Mouse (Mus musculus): ENCODE results near the gene Lamb3. TPM values are rescaled to one million over a fixed set of nuclear protein-coding genes. Genes with fewer than 3 reads are reported as not detected.
"Not testable (repeated sequence)": the region's sequence is repeated elsewhere in the genome, so short reads cannot be mapped to it uniquely, and the experiment has no call there.

Gene Lamb3
- total RNA-seq, 2 experiments from 2014 or later = 0.80 to 1.4 TPM

- no peak for DNase-seq
- intact Hi-C loops (cut with DNase I; ENCODE audit: low total_unique reads) = no loop called here
These were observed 30.9 kb downstream of the Lamb3 start for GRCm38 (mm10) chr1:193238426-193238825.

- intact Hi-C loops (cut with DNase I; ENCODE audit: low total_unique reads) = no loop called here
- DNase-seq = no peak
These were observed 33.9 kb downstream of the Lamb3 start for GRCm38 (mm10) chr1:193241436-193241835.

DNA sequence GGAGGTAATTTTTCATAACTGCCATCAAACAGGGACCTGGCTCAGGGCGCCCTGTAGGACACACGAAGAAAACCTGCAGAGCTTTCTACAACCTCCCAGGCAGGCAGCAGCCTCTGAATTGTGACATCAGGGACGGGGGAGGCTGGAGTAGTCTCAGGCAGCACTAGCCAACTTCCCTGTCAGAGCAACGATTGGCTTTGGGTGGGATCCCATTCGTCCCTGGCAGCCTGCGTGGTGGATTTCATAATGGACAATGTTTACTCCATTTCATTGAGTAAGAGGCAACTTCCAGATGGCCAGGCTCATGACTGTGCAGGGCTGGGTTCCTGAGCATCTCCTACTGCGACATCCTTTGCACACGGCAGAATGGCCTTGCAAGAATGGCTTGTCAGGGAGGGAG lies 34.7 kb downstream of the Lamb3 start:
- intact Hi-C loops (cut with DNase I; ENCODE audit: low total_unique reads) = no loop called here
- peak; percentile 85 for DNase-seq

DNA sequence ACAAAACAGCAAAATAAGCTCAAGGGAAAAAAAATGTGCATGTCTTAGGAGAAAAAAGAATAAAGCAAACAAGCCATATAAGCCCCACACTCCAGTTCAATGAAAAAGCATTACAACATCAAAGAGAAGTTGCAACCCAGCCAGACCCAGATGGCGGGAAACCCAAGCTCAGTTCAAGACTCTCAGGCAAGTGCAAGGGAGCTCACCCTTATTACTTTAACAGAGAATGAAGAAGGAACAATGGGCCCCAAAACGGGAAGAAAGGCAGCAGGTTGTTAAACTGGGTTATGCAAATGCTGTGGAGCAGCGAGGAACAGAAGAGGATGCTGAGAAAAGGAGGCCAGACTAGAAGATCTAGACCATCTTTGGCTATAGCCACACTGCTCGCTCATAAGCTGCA lies 35.4 kb downstream of the Lamb3 start:
- intact Hi-C loops (cut with DNase I; ENCODE audit: low total_unique reads) = no loop called here
- DNase-seq = no peak

GRCm38 (mm10) chr1:193243571-193244193 lies 36.2 kb downstream of the Lamb3 start:
- intact Hi-C loops (cut with DNase I; ENCODE audit: low total_unique reads) = no loop called here
- DNase-seq = no peak

GRCm38 (mm10) chr1:193244235-193244634 lies 36.7 kb downstream of the Lamb3 start:
- no peak for DNase-seq
- intact Hi-C loops (cut with DNase I; ENCODE audit: low total_unique reads) = no loop called here

DNA sequence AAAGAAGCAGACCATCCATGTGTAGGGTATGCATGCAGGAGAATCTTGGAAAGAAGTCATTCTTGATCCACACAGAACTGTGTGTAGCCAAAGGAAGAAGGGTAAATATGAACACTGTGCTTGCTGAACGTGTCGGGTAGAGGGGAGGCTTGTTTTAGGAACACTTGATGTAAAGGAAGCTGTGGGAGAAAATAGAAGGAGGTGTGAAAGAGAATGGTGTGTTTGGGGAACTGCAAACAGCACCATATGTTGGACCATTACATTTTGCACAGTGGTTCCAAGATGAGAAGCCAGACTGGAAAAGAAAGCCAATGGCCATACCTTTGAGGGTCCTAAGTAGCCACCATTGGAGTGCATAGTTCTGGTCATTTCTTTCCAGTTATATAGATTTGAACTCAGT lies 42.5 kb downstream of the Lamb3 start:
- intact Hi-C loops (cut with DNase I; ENCODE audit: low total_unique reads) = no loop called here
- DNase-seq = no peak

DNA sequence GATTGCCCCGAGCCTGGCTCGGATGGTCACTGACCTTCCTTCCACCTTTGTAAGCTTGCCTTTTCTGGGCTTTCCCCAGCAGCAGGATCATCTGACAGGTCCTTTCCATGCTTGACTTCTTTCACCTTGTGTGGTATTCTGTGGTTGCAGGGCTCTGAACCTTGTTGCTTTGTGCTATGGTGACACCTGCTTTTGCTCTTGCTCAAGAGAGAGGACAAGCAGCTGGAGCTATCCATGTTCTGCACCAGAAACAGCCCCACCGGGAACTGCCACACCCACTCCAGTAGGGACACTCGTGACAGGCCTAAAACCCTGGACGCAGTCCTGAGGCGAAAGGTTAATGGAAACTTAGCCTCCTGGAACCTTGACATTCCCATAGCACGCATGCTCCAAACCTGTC lies 43.9 kb downstream of the Lamb3 start:
- intact Hi-C loops (cut with DNase I; ENCODE audit: low total_unique reads) = no loop called here
- DNase-seq = no peak

DNA sequence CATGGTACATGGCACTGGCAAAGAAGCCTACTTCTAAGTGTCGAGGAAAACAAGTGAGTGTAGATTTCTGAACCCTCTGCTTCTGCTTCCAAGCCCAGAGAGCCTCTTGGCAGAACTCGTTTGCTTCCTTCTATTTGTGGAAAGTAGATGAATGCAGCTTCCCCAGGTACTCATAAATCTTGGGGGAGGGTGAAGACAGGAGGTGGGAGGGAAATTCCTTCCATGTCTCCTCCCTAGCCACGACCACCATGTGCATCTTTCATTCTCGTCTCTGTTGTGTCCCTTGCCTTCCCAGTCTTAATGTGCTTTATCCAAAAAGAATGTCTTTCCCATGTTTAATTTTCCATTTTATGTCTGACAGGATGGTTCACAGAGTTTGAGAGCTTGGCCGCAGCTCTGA lies 45.1 kb downstream of the Lamb3 start:
- DNase-seq = no peak
- intact Hi-C loops (cut with DNase I; ENCODE audit: low total_unique reads) = no loop called here

GRCm38 (mm10) chr1:193253895-193254294 lies 46.4 kb downstream of the Lamb3 start:
- intact Hi-C loops (cut with DNase I; ENCODE audit: low total_unique reads); DNase-seq: not testable (repeated sequence)

- intact Hi-C loops (cut with DNase I; ENCODE audit: low total_unique reads) = loop anchor here (1.0 to 5.0 kb wide), 2 partner anchors 72 to 117 kb away; partner anchors contain the start of gene Camk1g
- no peak for DNase-seq
These were observed 47.5 kb downstream of the Lamb3 start for GRCm38 (mm10) chr1:193255032-193255431.

DNA sequence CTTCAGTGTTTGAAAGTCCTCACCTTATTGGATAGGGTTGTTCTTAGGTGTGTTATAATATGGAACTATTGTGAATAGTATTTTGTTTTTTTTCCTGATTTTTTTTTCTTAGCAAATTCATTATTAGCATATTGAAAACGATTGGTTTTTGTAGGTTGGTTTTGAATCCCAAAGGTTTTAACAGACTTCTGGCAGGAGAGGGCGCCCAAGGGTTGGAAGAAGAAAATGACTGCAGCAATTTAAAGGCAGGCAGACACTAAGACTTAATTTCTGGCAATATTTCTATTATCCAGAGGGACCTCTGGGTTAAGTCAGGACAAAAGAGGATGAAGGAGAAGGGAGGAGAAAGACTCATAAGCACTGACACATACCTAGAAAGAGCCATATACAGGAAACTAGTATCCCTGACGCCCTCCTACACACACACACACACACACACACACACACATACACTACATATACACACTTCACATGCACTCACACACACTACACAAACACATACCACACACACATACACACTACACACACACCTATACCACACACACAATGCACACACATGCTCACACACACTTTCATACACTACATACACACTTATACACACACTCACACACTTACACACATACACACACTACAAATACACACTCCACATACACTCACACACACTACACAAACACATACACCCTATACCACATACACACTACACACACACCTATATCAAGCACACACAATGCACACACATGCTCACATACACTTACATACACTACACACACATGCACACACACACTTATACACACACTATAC lies 48.2 kb downstream of the Lamb3 start:
- intact Hi-C loops (cut with DNase I; ENCODE audit: low total_unique reads) = loop anchor here (1.0 to 5.0 kb wide), 2 partner anchors 72 to 117 kb away; partner anchors contain the start of gene Camk1g

DNA sequence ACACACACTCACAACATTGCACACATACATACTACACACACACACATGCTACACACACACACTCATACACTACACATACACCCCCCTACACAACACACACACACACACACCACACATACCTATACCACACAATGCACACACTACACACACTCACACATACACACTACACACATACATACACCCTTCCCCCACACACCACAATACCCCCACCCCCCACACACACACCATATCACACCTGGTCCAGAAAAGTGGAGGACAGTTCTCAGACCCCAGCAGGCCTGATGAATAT lies 48.7 kb downstream of the Lamb3 start:
- no peak for DNase-seq
- intact Hi-C loops (cut with DNase I; ENCODE audit: low total_unique reads) = loop anchor here (5.0 kb wide), 1 partner anchor 116 kb away; the partner anchor contains the start of gene Camk1g

More for the DNA sequence above, 48.2 kb downstream of the Lamb3 start:
- DNase-seq = peak; percentile 76

DNA sequence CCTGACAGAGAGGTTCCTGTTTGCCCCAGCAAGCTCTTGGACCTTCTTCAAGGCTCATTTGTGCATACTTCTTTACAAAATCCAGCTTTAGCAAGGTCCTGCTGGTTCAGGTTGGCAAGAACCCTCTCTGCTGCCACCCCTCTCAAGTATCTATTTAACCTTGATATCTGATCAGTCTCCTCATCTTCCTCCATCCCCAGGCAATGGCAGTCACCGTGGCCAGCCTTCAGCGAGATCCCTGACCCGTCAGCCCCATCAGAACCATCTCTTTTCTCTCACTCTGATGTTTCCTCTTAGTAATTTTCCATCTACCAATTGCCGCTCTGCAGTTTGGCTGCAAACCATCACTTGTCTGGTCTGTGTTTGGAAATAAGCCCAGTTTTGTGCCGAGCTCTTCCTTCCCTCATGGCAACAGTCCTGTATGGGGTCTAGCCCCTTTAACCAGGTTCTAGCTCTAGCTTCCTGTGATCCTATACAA lies 49.2 kb downstream of the Lamb3 start:
- DNase-seq = no peak
- intact Hi-C loops (cut with DNase I; ENCODE audit: low total_unique reads) = loop anchor here (5.0 kb wide), 1 partner anchor 116 kb away; the partner anchor contains the start of gene Camk1g

DNA sequence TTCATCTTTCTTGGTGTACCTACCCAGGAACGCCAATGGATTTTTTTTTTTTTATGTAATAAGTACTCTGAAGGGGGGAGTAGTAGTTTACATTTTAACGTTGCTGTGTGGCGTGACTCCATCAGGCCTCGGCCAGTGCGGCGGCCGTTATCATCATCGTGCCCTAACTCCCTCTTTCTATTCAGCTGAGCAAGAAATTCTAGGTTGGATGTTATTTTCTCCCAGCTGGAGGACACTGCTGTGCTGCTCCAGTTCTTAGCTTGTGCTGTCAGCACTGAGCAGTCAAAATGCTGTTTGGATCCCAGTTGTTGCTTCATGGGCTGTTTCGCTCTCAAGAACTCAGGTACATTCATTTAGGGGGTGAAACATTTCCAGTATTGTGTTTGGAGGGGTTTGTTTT lies 52.1 kb downstream of the Lamb3 start:
- DNase-seq = no peak
- intact Hi-C loops (cut with DNase I; ENCODE audit: low total_unique reads) = loop anchor here (5.0 kb wide), 1 partner anchor 113 kb away; the partner anchor contains the start of gene Camk1g

DNA sequence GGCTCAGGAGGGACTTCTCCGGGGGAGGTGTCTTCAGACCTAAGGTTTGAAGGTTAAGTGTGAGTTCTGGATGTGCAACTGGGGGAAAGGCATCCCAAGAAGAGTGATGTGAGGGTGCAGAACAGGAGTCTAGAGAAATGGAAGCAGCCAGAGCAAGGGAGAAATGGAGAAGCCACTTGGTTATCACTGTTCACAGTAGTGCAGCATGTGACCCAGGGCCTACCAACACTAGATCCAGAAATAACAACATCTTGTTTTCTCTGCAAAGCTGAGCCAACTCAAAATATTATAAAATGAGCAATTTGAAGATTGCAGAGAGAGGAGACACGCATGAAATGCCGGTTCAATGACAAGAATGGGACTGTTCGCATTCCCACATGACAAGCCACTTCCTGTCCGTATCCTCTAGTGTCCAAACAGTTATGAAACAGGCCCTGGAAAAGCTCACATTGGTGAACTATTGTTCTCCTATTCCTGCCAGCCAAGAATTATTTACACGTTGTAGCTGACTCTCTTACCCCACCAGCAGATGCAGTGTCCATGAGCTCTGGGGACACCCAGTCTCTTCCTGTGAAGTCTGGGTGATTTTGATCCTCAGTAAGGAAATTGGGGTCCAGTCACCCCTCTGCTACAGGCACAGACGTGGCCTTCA lies 54.5 kb downstream of the Lamb3 start:
- intact Hi-C loops (cut with DNase I; ENCODE audit: low total_unique reads) = loop anchor here (2.0 kb wide), 1 partner anchor 61 kb away; no protein-coding TSS in a partner anchor
- no peak for DNase-seq

GRCm38 (mm10) chr1:193263026-193263907 lies 55.8 kb downstream of the Lamb3 start:
- intact Hi-C loops (cut with DNase I; ENCODE audit: low total_unique reads) = no loop called here
- no peak for DNase-seq

GRCm38 (mm10) chr1:193263955-193264598 lies 56.6 kb downstream of the Lamb3 start, which contains the start of gene Hsd11b1:
TSS of gene Hsd11b1 (minus strand) at chr1:193264075.
- intact Hi-C loops (cut with DNase I; ENCODE audit: low total_unique reads) = no loop called here
- DNase-seq = no peak

DNA sequence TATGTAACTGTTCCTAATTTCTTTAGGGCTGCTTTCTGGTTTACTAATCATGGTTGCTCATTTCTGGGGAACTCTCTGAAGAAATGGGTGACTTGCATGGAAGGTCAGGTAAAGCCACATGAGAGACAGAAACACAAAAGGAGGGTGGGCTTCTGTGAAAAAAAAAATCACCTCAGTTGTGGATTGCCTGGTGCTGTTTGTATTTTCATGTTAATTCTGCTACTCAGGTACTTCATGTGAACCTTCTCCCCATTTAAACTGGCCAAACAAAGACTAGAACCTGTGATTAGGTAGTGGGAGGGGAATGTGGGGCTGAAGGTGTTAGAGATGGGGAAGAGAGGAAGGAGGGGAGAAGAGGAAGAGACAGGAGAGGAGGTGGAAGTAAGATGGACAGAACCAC lies 58.2 kb downstream of the Lamb3 start:
- DNase-seq = no peak
- intact Hi-C loops (cut with DNase I; ENCODE audit: low total_unique reads) = no loop called here

Measured in gastrocnemius, postnatal 14 days (tissue).